Mouse (Mus musculus) T-cell, adult 2 months (primary cell): ENCODE data around the gene Palm.
A peak's percentile ranks its signal among the peaks of the same experiment; 100 is the strongest.

Experiments
- DNase-seq: peaks from one replicate; pipeline ENCODE4 v3.0.0; 2022; ENCODE audit warnings: low spot score

Gene Palm

DNA sequence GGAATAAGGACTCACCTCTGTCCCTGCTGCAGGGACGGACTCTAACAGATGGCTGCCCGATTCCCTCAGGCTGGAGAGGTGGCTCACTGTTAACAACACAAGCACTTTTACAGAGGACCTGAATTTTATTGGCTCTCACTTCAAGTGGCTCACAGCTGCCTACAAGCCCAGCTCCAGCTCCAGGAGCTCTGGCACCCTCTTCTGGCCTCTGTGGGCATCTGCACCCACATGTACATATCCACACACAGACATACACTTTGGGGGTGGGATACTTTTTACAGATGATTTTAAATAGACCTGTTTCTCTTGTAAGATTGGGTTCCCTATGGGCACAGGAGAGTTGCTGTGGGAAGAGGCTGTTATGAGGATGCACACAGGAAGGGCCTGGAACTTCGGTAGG is 21.1 kb upstream of the Palm start:
- DNase-seq: no peak

DNA sequence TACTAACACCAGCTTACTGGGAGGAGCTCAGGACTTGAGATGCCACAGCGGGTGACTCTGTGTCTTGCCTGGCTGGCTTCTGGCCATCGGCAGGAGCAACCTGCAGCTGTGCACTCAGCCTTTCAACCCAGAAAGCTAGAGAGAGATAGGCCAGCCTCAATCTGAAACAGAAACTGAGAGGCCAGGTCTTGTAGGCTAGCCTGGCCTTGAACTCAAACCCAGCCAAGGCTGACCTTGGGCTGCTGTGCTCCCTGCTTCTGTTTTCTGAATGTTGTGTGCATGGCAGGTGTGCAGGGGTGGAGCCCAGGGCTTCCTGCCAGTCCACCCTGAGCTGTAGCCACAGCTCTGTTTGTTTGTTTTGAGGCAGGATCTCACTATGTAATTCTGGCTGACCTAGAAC is 20.2 kb upstream of the Palm start:
- no peak for DNase-seq

DNA sequence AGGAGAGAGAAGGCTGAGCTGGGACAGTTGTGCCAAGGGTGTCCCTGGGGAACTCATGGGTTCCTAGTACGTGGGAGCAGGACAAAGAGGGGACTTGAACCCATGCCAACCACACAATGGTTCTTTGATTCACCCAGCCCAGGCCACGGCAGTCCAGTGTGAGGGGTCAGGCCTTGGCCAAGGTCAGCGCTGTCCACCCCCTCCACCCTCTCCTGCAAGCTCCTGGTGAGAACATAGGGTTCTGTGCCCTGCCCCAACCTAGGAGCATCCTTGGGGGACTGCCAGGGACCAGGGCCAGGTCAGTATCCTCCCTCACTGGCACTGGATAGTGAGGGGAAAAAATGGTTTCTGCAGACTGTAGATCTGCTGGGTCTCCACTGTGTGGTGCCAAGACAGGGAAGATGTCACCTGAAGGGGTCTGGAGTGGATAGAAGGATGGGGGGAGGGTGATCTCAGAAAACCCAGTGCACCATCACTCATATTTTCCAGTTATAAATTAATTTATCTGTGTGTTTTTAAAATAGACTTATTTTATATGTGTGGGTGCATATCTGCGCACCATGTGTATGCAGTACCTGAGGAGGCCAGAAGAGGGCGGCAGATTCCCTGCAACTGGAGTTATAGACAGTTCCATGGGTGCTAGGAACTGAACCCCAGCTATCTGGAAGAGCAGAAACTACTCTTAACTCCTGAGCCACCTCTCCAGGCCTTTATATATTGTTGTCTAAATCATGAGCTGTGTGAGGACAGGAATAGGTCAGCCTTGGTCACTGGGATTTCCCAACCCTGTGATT is 18.7 kb upstream of the Palm start:
- no peak for DNase-seq

DNA sequence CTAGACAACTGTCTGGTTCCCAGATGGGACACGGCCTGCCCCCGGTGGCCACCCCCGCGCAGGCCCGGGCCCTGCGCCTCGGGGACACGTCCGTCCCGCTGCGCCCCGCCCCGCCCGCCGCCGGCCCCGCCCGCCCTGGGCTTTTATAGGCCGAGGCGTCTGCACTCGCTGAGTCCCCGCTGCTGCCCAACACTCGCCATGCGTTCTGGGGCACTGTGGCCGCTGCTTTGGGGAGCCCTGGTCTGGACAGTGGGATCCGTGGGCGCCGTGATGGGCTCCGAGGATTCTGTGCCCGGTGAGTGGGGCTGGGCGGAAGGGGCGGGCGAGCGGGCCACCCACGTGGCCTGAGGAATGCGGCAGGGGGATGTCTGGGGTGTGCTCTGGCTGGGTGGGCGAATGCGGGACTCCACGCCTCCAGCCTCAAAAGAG is 16.3 kb upstream of the Palm start, which contains the start of gene Fstl3:
Fstl3 (plus strand) TSS at position 170 of the 429 bp plus-strand sequence.
- no peak for DNase-seq

DNA sequence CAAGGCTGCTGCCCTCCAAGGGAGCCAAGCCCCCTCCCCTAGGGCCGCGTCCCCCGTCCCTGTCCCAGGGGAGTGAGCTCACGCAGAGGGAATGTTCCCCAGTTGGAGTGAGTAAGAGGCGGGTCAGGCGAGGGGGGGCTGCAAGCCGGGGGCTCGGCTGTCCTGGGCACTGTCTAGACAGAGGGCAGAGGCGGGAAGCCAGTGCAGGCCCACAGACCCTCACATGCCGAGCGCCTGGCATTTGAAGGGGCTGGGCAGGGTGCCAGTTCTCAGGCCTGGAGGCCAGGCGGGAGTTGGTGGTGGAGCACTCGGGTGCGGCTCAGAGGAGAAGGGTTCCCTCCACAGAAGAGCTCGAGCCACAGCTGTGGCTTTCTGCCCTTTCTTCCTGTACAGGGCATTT is 15.4 kb upstream of the Palm start:
- DNase-seq: no peak

DNA sequence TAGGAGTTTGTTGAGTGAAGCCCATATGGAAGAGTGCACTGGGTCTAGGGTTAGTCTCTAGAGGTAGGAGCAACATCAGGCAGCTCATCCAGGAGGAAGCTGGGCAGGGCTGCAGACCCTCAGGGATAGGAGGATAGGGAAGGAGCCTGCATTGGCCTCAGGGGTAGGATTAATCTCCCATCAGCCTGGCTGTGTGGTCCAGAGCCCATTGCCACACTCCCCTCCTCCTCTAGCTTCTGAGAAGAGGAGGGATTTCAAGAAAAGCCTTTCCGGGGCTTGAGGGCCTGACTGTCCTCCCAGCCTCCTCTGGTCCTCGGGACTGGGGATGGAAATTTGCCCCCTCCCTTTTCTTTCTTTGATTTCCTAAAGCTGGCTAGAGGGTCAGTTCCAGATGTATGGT is 14.2 kb upstream of the Palm start:
- no peak for DNase-seq

DNA sequence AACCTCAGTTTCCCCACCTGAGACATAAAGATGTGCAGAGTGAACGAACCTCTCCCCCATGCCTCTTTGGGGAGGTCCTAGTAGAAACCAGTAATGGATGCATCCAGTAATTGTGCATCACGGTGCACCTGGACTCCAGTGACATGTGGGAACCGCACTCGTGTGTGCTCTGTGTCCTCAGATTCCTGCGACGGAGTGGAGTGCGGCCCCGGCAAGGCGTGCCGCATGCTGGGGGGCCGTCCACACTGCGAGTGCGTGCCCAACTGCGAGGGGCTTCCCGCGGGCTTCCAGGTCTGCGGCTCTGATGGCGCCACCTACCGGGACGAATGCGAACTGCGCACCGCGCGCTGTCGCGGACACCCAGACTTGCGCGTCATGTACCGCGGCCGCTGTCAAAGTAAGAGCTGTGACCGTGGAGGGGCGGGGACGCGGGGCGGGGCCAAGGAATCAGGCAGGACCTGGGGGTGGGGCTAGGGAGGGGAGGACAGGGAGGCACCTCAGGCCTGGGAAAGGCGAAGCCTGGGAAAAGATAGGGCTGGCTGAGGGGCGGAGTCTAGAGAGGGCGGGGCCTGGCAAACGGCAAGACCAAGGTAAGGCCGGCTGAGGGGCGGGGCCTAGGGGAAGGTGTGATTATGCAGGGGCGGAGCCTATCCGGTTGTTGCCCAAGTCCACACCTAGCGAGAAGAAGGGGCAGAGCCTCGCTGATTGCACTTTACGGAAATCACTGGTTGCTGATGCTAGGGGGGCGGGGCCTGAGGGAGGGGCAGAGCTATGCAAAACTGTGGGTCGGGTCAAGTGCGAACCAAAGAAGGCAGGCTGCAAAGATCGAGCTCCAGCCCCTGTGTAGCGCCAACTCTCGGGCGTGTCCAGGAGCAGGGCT is 13.3 kb upstream of the Palm start:
- DNase-seq: peak; percentile 94

DNA sequence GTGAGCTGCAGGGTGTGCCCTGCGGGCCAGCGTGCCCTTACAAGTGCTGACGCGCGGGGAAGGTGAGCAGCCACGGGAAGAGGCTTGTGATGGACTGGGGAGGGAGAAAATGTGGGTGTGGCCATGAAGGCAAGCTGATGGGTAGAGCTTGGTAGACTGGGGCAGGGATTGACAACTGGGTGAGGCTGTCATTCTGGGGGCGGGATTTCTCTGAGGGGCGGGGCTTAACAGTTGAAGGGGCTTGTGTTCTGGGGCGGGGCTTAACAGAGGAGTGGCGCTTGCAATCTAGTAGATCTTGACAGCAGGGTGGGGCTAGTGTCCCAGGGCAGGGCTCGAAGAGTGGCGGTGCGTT is 12.7 kb upstream of the Palm start:
- no peak for DNase-seq

DNA sequence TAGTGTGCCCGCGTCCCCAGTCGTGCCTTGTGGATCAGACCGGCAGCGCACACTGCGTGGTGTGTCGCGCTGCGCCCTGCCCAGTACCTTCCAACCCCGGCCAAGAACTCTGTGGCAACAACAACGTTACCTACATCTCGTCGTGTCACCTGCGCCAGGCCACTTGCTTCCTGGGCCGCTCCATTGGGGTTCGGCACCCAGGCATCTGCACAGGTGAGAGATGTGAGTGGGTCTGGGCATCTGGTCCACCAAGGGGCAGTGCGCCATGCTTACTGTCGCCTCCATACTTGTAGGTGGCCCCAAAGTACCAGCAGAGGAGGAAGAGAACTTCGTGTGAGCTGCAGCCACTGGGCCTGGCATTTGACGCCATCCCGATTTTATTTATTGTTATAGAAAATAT is 12.2 kb upstream of the Palm start:
- DNase-seq: no peak

DNA sequence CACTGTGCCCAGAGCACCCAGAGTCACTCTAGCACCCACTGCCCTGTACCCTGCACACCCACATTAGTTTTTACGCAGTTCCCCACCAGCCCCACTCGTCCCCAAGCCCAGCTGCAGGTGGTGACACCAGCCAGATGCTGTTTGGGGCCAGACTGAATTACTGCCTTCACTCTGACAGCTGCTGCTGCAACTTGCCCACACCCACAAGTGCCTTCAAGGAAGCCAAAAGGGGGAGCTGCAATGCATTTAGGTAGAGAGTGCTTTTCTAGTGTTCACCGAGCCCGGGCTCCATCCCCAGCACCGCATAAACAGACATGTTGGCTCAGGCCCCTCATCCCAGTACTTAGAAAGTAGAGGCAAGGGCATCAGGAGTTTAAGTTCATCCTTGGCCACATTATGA is 11.4 kb upstream of the Palm start:
- DNase-seq: no peak

DNA sequence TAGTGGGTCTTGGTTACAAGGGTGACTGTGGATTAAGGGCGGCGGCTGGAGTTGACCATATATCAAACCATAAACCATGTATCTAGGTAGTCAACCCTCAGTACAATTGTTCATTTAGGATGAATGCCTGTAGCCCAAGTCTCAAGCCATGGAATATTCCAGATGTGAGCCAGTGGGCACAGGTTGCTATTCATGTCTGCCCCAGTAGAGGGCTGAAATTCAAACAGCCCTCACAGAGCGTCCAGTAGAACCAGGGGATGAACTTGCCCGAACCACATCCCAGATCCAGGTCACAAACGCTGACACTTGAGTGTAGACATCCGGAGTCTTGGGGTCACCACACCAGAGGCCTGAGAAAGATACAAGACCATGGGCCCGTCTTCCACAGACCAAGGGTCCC is 10.3 kb upstream of the Palm start:
- no peak for DNase-seq

DNA sequence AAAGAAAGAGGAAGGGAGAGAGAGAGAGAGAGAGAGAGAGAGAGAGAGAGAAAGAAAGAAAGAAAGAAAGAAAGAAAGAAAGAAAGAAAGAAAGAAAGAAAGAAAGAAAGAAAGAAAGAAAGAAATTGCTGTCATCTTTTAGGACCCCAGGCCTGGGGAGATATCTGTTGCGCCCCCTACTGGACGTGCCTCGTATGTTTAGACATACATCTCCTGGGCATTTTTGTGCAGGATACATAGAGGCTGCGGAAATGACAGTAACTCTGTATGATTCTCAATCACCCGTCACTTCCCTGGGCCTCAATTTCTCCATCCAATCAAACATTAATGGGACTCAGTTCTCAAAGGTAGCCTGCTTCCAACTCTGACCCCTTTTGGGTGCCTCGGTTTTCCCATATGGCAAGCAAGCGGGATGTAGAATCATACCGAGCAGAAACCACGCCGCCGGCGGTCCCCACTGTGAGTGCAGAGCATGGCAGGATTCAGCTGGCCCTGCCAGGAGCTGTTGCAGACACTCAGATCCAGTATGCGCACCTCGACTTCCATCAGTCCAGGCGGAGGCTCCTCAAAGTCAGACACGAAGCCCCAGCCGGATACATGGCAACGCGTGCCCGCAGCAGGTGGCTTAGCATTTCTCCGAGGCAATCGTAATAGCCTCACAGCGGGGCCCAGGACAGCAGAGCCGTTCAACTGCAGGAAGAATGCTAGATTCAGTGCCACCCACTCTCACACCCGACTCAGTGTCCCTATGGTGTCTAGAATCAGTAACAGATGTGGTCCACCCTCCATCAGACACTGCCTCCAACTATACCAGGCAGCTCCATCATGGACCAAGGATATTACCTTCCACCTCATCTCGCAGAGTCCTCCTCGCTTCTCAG is 9.2 kb upstream of the Palm start:
- DNase-seq: peak; percentile 46

DNA sequence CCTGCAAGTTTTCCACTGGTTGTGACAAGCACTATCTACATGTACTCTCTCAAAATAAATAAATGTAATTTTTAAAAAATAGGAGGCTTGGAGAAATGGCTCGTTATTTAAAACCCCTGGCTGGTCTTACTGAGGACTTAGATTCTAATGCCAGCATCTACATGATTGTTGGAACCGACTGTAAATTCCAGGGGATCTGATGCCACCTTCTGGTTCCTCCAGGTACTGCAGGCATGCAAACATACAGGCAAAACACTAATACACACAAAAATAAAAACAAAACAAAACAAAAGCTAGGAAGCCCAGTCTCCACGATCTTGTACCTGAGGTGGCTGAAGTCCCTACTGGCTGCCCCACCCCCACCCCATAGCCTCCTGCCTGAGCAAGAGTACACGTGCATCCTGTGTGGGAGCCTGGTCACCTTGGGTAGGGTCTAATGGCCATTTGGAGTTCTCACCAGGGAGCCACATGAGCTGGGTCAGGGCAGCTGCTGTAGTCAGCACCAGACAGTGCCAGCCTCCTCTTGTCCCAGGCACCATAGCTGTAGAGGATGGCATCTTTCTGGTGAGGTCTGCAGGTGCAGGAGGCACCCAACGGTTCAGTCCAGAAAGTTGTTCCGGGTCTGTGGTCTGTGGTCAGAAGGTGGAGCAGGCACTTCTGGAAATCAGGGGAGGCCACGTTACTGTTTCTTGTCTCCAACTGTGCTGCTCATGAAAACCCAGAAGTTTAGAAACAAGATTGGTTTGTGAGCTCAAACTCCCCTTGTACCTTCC is 4.8 kb upstream of the Palm start:
- DNase-seq: peak; percentile 69

DNA sequence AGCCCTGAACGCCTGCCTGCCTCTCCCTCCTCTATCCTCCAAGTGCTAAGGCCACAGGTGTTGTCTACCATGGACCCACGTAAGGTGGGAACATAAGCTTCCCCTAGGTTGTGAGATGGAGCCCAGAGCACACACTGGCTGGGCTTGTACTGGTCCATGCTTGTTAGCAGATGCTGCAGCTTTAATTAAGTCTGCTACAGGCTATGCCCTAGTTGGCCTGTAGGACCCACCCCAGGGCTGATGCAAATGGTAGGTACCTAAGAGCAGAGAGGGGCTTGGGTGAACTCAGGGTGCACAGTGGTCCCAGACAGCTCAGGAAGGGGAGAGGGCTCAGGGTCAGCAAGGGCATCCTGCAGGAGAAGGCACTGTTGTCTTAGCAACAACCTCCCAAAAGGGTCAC is 3.8 kb upstream of the Palm start:
- no peak for DNase-seq

DNA sequence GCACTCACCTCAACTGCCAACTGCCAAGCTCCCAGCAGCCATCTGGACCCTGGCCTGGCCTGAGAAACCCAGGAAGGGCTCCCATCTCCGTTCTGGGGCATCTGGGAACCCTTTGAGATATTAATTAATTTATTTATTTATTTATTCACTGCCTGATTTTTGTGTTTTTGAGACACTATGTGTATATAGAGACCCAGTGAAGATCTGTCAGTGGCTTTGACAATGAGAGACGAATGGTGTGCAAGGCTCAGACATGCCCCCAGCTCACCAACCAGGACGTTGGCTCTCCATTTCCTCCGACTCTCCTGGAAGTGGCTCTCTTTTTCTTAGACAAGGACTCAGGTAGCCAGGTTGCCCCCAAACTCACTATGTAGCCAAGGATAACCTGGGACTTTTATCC is 2.5 kb upstream of the Palm start, which contains the start of gene Prss57:
Prss57 (minus strand) TSS at position 101 of the 400 bp plus-strand sequence.
- no peak for DNase-seq

DNA sequence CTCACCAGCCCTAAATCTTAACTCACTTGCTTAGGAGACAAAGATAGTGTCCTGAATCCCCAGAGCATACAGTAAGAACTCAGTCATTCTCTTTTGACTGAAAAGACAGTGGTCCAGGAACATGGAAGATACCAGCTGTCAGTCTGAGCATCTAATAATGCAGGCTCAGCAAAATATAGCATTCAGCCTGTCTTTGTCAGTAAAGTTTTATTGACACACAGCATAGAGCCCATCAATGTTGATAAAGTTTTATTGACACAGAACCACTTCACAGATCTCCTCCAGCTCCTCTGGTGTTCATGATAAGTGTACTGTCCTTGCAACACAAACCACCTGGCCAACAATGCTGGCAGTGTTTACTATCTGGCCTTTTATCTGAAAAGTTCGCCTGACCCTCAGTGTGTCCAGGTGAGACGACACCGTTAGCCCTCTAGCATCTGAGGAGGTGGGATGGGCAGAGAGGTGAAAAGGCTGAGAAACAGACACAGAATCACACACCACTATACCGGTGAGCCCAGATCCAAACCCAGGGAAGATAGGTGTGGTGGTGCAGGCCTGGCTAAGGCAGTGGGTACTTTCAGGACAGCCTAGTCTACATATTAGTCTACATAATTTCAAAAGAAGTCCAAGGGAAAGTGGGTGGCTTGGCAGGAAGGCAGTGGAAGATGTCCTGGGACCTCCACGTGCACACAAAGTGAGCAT is 882 bp upstream of the Palm start:
- no peak for DNase-seq

DNA sequence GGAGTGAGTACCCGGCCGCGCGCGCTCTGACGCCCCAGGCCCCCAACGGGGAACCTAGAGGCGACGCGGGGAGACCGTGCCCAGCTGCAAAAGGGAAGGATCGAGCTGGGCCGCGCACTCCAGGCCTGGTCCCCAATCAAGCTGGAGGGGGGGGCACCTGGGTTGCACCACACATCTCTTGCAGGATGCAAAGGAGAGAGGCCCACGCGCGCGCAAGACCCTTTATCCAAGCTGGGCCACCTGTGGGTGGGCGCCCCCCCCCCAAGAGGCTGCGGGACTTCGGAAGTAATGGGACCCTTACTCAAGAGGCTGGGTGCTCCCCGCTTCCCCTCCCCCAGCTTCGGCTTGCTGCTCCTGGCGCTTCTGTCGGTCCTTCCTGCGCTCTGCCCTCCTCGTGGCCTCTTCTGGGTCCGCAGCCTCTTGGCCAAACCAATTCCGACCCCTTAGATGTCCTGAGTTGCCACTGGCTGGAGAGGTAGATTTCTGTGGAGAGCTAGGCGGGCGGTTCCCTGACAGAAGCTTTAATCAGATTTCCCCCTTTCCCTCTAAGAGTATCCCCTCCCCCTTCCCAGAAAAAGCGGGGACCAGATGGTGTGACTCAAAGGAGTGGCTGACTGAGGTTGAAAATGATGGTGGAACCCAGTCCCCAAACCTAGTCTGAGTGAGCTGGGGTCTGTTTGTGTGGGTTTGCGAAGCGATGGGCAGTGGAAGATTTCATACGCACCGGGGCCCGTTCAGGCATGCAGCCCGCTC is 542 bp downstream of the Palm start:
- no peak for DNase-seq

DNA sequence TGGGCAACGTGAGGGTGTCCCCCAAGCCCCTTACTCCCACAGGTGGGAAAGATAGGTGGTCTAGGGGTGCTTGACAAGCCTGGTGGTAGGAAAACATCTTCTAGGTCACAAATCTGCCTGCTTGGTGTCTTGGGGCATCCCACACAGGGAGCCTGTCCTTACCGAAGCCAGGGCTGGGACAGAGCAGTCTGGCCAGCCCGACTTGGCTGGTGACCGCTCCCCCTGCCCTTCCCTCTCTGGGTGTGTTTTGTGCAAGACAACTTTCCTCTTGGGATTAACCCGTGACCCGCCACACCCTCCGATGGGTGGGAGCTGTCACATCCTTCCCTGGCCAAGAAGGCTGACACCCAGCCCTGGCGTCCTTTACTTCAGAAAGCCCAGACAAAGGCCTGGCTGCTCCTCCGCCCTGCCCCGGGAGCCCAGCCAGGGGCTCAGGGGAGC is 1.1 kb downstream of the Palm start:
- DNase-seq: no peak

DNA sequence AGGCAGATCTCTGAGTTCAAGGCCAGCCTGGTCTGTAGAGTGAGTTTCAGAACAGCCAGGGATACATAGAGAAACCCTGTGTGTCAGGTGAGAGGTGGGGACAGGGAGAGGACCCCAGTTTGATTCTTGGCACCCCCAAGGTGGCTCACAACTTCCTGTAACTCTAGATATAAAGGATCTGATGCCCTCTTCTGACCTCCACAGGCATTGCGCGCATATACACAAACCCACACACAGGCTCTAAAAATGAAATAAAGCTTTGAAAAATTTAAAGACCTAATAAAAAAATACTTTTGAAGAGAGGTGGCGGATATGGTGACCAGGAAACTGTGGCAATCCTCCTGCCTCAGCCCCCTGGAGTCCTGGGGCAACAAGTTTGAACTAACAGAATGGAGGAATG is 2.5 kb downstream of the Palm start:
- no peak for DNase-seq

DNA sequence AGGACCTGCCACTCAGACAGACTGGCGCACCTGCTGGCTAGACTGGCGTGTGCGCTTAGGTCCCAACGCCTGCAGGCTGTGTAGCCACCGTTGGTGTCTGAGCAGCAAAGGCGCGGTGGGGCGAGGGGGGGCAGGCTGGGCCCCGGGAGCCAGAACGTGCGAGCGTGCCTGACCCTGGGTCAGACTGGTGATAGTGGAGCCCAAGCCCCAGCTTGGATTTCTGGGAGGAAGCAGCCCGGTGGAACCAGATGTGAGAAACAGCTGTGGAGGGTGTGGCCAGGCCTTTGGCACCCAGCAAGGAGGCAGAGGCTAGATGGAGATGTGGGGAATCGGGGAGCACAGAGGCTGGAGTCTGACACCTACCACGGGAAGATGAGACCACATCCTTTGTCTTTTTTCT is 4.0 kb downstream of the Palm start:
- DNase-seq: no peak
